Mouse (Mus musculus): ENCODE data around the gene Smarcd1.
"Not testable (repeated sequence)": the region's sequence is repeated elsewhere in the genome, so short reads cannot be mapped to it uniquely, and the experiment has no call there.

The Smarcd1 gene

GRCm38 (mm10) chr15:99714206-99714605, 12.3 kb downstream of the Smarcd1 start:
- no peak for DNase-seq (ENCODE audit: low spot score in 2 of 2)

- DNase-seq (ENCODE audit: low spot score in 2 of 2): peak; percentile 72 to 79
Measured at GRCm38 (mm10) chr15:99714858-99715257, 12.9 kb downstream of the Smarcd1 start.

- DNase-seq (ENCODE audit: low spot score in 2 of 2): peak in 1 of 2 experiments; percentile 57
Measured at GRCm38 (mm10) chr15:99715361-99715865, 13.5 kb downstream of the Smarcd1 start.

- no peak for DNase-seq (ENCODE audit: low spot score in 2 of 2)
Measured at GRCm38 (mm10) chr15:99715982-99716746, 14.2 kb downstream of the Smarcd1 start.

GRCm38 (mm10) chr15:99716814-99717213, 14.9 kb downstream of the Smarcd1 start:
- no peak for DNase-seq (ENCODE audit: low spot score in 2 of 2)

- DNase-seq (ENCODE audit: low spot score in 2 of 2): peak in 1 of 2 experiments; percentile 49
Measured at GRCm38 (mm10) chr15:99717386-99718334, 15.7 kb downstream of the Smarcd1 start, which contains the start of gene Gpd1. TSS of gene Gpd1 (plus strand) at chr15:99717515.

GRCm38 (mm10) chr15:99718461-99719021, 16.6 kb downstream of the Smarcd1 start:
- no peak for DNase-seq (ENCODE audit: low spot score in 2 of 2)

- no peak for DNase-seq (ENCODE audit: low spot score in 2 of 2)
Measured at GRCm38 (mm10) chr15:99719865-99720264, 17.9 kb downstream of the Smarcd1 start.

GRCm38 (mm10) chr15:99721921-99722743, 20.2 kb downstream of the Smarcd1 start:
- DNase-seq (ENCODE audit: low spot score in 2 of 2): no peak

- DNase-seq (ENCODE audit: low spot score in 2 of 2): no peak
Measured at GRCm38 (mm10) chr15:99723120-99723514, 21.2 kb downstream of the Smarcd1 start.

- peak in 1 of 2 experiments; percentile 44 for DNase-seq (ENCODE audit: low spot score in 2 of 2)
Measured at GRCm38 (mm10) chr15:99723515-99724291, 21.8 kb downstream of the Smarcd1 start.

- peak; percentile 52 to 61 for DNase-seq (ENCODE audit: low spot score in 2 of 2)
Measured at GRCm38 (mm10) chr15:99724292-99725021, 22.5 kb downstream of the Smarcd1 start.

- peak; percentile 92 to 94 for DNase-seq (ENCODE audit: low spot score in 2 of 2)
Measured at GRCm38 (mm10) chr15:99725341-99726155, 23.6 kb downstream of the Smarcd1 start, which contains the start of gene Cox14. TSS of gene Cox14 (plus strand) at chr15:99725618.

GRCm38 (mm10) chr15:99726549-99726948, 24.6 kb downstream of the Smarcd1 start:
- no peak for DNase-seq (ENCODE audit: low spot score in 2 of 2)

- not testable (repeated sequence) for DNase-seq (ENCODE audit: low spot score in 2 of 2)
Measured at GRCm38 (mm10) chr15:99727039-99727438, 25.1 kb downstream of the Smarcd1 start.

- no peak for DNase-seq (ENCODE audit: low spot score in 2 of 2)
Measured at GRCm38 (mm10) chr15:99727525-99727924, 25.6 kb downstream of the Smarcd1 start.

- DNase-seq (ENCODE audit: low spot score in 2 of 2): no peak
Measured at GRCm38 (mm10) chr15:99728211-99728610, 26.3 kb downstream of the Smarcd1 start.

GRCm38 (mm10) chr15:99729056-99729783, 27.3 kb downstream of the Smarcd1 start:
- DNase-seq (ENCODE audit: low spot score in 2 of 2): no peak

Data from frontal cortex, postnatal 25 days (tissue).